Mouse (Mus musculus): ENCODE data around the gene Rasgef1b. TPM values are rescaled to one million over a fixed set of nuclear protein-coding genes. Genes with fewer than 3 reads are reported as not detected.

The Rasgef1b gene
- polyA plus RNA-seq, 1 experiment, result 4.5 TPM

GRCm38 (mm10) chr5:99247441-99247840 is 481.4 kb downstream of the Rasgef1b start:
- no peaks in the 10 kb centered on the region for H3K36me3 ChIP-seq (ENCODE audit: control insufficient read depth, insufficient read depth, low read length)
- TF ChIP-seq CTCF (IDR thresholded peaks at IDR 0.05; ENCODE audit: borderline replicate concordance, control insufficient read depth, extremely low read depth, insufficient read depth, low read length, poor library complexity) (no peak), POLR2A (IDR thresholded peaks at IDR 0.05; ENCODE audit: control insufficient read depth, extremely low read depth, insufficient read depth, low read length, poor library complexity) (no peak)
- H3K4me1 ChIP-seq (replicated peaks; ENCODE audit: control insufficient read depth, insufficient read depth, low read length), result peaks cover 7% of the 10 kb centered on the region
- H3K27ac ChIP-seq (ENCODE audit: control insufficient read depth, insufficient read depth, low read length), result no peak overlapping the region
- H3K4me3 ChIP-seq (ENCODE audit: control insufficient read depth, insufficient read depth, low read length), result no peak overlapping the region
- H3K27me3 ChIP-seq (ENCODE audit: control insufficient read depth, insufficient read depth, low read length), result no peaks in the 10 kb centered on the region; the same call in 1 of the 2 replicates
- no peak for DNase-seq
- 89% methylated on average over 7 of the region's 7 CpGs for whole genome bisulfite sequencing

GRCm38 (mm10) chr5:99246972-99247371 is 481.9 kb downstream of the Rasgef1b start:
- H3K27ac ChIP-seq (ENCODE audit: control insufficient read depth, insufficient read depth, low read length), result no peak overlapping the region
- DNase-seq, result no peak
- H3K36me3 ChIP-seq (ENCODE audit: control insufficient read depth, insufficient read depth, low read length), result no peaks in the 10 kb centered on the region
- WGBS, result 89% methylated on average over 6 of the region's 6 CpGs
- no peak overlapping the region for H3K4me3 ChIP-seq (ENCODE audit: control insufficient read depth, insufficient read depth, low read length)
- TF ChIP-seq CTCF (IDR thresholded peaks at IDR 0.05; ENCODE audit: borderline replicate concordance, control insufficient read depth, extremely low read depth, insufficient read depth, low read length, poor library complexity) (no peak), POLR2A (IDR thresholded peaks at IDR 0.05; ENCODE audit: control insufficient read depth, extremely low read depth, insufficient read depth, low read length, poor library complexity) (no peak)
- H3K4me1 ChIP-seq (replicated peaks; ENCODE audit: control insufficient read depth, insufficient read depth, low read length), result peaks cover 7% of the 10 kb centered on the region
- H3K27me3 ChIP-seq (ENCODE audit: control insufficient read depth, insufficient read depth, low read length), result no peaks in the 10 kb centered on the region; the same call in 1 of the 2 replicates

- no peak overlapping the region for H3K27ac ChIP-seq (ENCODE audit: control insufficient read depth, insufficient read depth, low read length)
- H3K4me3 ChIP-seq (ENCODE audit: control insufficient read depth, insufficient read depth, low read length), result no peak overlapping the region
These were observed 486.7 kb downstream of the Rasgef1b start for GRCm38 (mm10) chr5:99241988-99242740.

GRCm38 (mm10) chr5:99240501-99240900 is 488.4 kb downstream of the Rasgef1b start:
- Histone ChIP-seq H3K36me3 (ENCODE audit: control insufficient read depth, insufficient read depth, low read length) (no peaks in the 10 kb centered on the region), H3K27ac (ENCODE audit: control insufficient read depth, insufficient read depth, low read length) (no peak overlapping the region), H3K4me3 (ENCODE audit: control insufficient read depth, insufficient read depth, low read length) (no peak overlapping the region), H3K27me3 (ENCODE audit: control insufficient read depth, insufficient read depth, low read length) (no peaks in the 10 kb centered on the region), H3K4me1 (replicated peaks; ENCODE audit: control insufficient read depth, insufficient read depth, low read length) (no peaks in the 10 kb centered on the region)
- DNase-seq, result no peak
- WGBS, result 96% methylated on average over 6 of the region's 6 CpGs
- TF ChIP-seq POLR2A (IDR thresholded peaks at IDR 0.05; ENCODE audit: control insufficient read depth, extremely low read depth, insufficient read depth, low read length, poor library complexity) (no peak), CTCF (IDR thresholded peaks at IDR 0.05; ENCODE audit: borderline replicate concordance, control insufficient read depth, extremely low read depth, insufficient read depth, low read length, poor library complexity) (no peak)

More at GRCm38 (mm10) chr5:99241988-99242740, 486.7 kb downstream of the Rasgef1b start:
- DNase-seq, result no peak
- TF ChIP-seq POLR2A (IDR thresholded peaks at IDR 0.05; ENCODE audit: control insufficient read depth, extremely low read depth, insufficient read depth, low read length, poor library complexity), result no peak
- no peak for TF ChIP-seq CTCF (IDR thresholded peaks at IDR 0.05; ENCODE audit: borderline replicate concordance, control insufficient read depth, extremely low read depth, insufficient read depth, low read length, poor library complexity)
- H3K27me3 ChIP-seq (ENCODE audit: control insufficient read depth, insufficient read depth, low read length), result no peaks in the 10 kb centered on the region
- no peaks in the 10 kb centered on the region for H3K4me1 ChIP-seq (replicated peaks; ENCODE audit: control insufficient read depth, insufficient read depth, low read length)
- WGBS, result 88% methylated on average over 11 of the region's 11 CpGs
- no peaks in the 10 kb centered on the region for H3K36me3 ChIP-seq (ENCODE audit: control insufficient read depth, insufficient read depth, low read length)

GRCm38 (mm10) chr5:99239677-99240076 is 489.2 kb downstream of the Rasgef1b start:
- H3K27me3 ChIP-seq (ENCODE audit: control insufficient read depth, insufficient read depth, low read length), result no peaks in the 10 kb centered on the region
- no peak overlapping the region for H3K4me3 ChIP-seq (ENCODE audit: control insufficient read depth, insufficient read depth, low read length)
- 95% methylated on average over 9 of the region's 9 CpGs for WGBS
- no peak for TF ChIP-seq POLR2A (IDR thresholded peaks at IDR 0.05; ENCODE audit: control insufficient read depth, extremely low read depth, insufficient read depth, low read length, poor library complexity)
- no peak for TF ChIP-seq CTCF (IDR thresholded peaks at IDR 0.05; ENCODE audit: borderline replicate concordance, control insufficient read depth, extremely low read depth, insufficient read depth, low read length, poor library complexity)
- no peaks in the 10 kb centered on the region for H3K4me1 ChIP-seq (replicated peaks; ENCODE audit: control insufficient read depth, insufficient read depth, low read length)
- no peak overlapping the region for H3K27ac ChIP-seq (ENCODE audit: control insufficient read depth, insufficient read depth, low read length)
- DNase-seq, result no peak
- no peaks in the 10 kb centered on the region for H3K36me3 ChIP-seq (ENCODE audit: control insufficient read depth, insufficient read depth, low read length)

- no peaks in the 10 kb centered on the region for H3K27me3 ChIP-seq (ENCODE audit: control insufficient read depth, insufficient read depth, low read length)
- H3K27ac ChIP-seq (ENCODE audit: control insufficient read depth, insufficient read depth, low read length), result no peak overlapping the region
- H3K4me1 ChIP-seq (replicated peaks; ENCODE audit: control insufficient read depth, insufficient read depth, low read length), result no peaks in the 10 kb centered on the region
- H3K4me3 ChIP-seq (ENCODE audit: control insufficient read depth, insufficient read depth, low read length), result no peak overlapping the region
- TF ChIP-seq CTCF (IDR thresholded peaks at IDR 0.05; ENCODE audit: borderline replicate concordance, control insufficient read depth, extremely low read depth, insufficient read depth, low read length, poor library complexity) (no peak), POLR2A (IDR thresholded peaks at IDR 0.05; ENCODE audit: control insufficient read depth, extremely low read depth, insufficient read depth, low read length, poor library complexity) (no peak)
- DNase-seq, result no peak
- no peaks in the 10 kb centered on the region for H3K36me3 ChIP-seq (ENCODE audit: control insufficient read depth, insufficient read depth, low read length)
- WGBS, result 89% methylated on average over 4 of the region's 4 CpGs
These were observed 490.7 kb downstream of the Rasgef1b start for GRCm38 (mm10) chr5:99238150-99238549.
